Mouse (Mus musculus) spleen, adult 2 months (tissue): ENCODE results near the gene Rxrb. TPM values are rescaled to one million over a fixed set of nuclear protein-coding genes. Genes with fewer than 3 reads are reported as not detected.

ENCODE experiments used
- DNase-seq, 2 experiments: peaks; one replicate each; pipeline versions ENCODE4 v3.0.0 to v3.0.0-alpha.2; 2012 to 2021; ENCODE audit warnings: low spot score in 2 of 2, low read depth in 1 of 2
- H3K27ac ChIP-seq: fragments of 200-500 bp; 2 replicates; pipeline ENCODE4 v1.5.1; 2012; ENCODE audit warnings: low read length, inconsistent platforms; ENCODE audit not compliant: insufficient read depth
- H3K27me3 ChIP-seq: fragments of 200-500 bp; 2 replicates; pipeline ENCODE4 v1.6.1; 2012; ENCODE audit warnings: mild to moderate bottlenecking, moderate library complexity, low read length, inconsistent platforms; ENCODE audit not compliant: control insufficient read depth, insufficient read depth
- H3K36me3 ChIP-seq: fragments of 200-500 bp; 2 replicates; pipeline ENCODE4 v1.6.1; 2012; ENCODE audit warnings: mild to moderate bottlenecking, low read length, inconsistent platforms; ENCODE audit not compliant: control insufficient read depth, insufficient read depth
- H3K4me1 ChIP-seq: fragments of 200-500 bp; 2 replicates; pipeline ENCODE4 v1.6.1; 2011; ENCODE audit warnings: inconsistent platforms; ENCODE audit not compliant: control insufficient read depth, insufficient read depth, insufficient read length
- H3K4me3 ChIP-seq: fragments of 200-500 bp; 2 replicates; pipeline ENCODE4 v1.5.1; 2011; ENCODE audit warnings: mild to moderate bottlenecking, inconsistent platforms; ENCODE audit not compliant: insufficient read depth, insufficient read length; ENCODE audit errors: extremely low read depth
- CTCF ChIP-seq: fragments of 200-500 bp; IDR thresholded peaks from 2 replicates; pipeline ENCODE4 v1.5.1; 2011; ENCODE audit warnings: mild to moderate bottlenecking, inconsistent platforms; ENCODE audit not compliant: insufficient read depth, insufficient read length, insufficient replicate concordance; ENCODE audit errors: extremely low read depth
- POLR2A ChIP-seq: fragments of 200-500 bp; IDR thresholded peaks from 2 replicates; pipeline ENCODE4 v1.6.1; 2011; ENCODE audit warnings: low read depth, low read length, inconsistent platforms
- WGBS: fragments of 180-500 bp; shearing (Covaris S2); methylation state at CpG from one replicate; pipeline ENCODE4 v1.1.7; 2018; 5-methylcytosine and 5-hydroxymethylcytosine counted together
- polyA plus RNA-seq: library from polyadenylated mRNA; depleted of rRNA; stranded (reverse); fragments of >200 nt; gene quantifications from 2 replicates; pipeline ENCODE4 v1.2.3, GENCODE M21; 2012; rRNA removed

Gene Rxrb
- polyA plus RNA-seq, 1 experiment, result 76.9 TPM

DNA sequence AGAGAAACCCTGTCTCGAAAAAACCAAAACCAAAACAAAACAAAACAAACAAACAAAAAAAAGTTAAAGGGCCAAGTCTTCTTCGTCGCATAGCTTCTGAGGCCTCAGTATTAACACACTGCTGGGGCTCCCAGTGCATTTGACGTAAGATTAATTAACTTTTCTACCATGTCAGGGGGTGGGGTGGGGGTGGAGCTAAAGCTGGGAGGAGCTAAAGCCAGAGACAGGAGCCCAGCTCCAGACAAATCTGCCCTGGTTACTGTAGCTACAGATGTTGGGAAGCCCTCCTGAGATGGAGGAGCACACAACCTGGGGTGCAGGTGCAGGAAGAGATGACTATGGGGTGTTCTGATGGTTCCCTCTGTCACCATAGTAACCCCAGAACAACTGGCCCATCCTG lies 46.5 kb downstream of the Rxrb start:
- no peak overlapping the region for H3K27ac ChIP-seq
- WGBS, result 62% methylated on average over 4 of the region's 4 CpGs
- H3K4me3 ChIP-seq, result no peak overlapping the region
- DNase-seq, result no peak
- TF ChIP-seq POLR2A (no peak), CTCF (no peak)
- no peaks in the 10 kb centered on the region for H3K36me3 ChIP-seq
- H3K27me3 ChIP-seq, result peaks cover 2% of the 10 kb centered on the region; the same call in 1 of the 2 replicates
- no peaks in the 10 kb centered on the region; the same call in 1 of the 2 replicates for H3K4me1 ChIP-seq

DNA sequence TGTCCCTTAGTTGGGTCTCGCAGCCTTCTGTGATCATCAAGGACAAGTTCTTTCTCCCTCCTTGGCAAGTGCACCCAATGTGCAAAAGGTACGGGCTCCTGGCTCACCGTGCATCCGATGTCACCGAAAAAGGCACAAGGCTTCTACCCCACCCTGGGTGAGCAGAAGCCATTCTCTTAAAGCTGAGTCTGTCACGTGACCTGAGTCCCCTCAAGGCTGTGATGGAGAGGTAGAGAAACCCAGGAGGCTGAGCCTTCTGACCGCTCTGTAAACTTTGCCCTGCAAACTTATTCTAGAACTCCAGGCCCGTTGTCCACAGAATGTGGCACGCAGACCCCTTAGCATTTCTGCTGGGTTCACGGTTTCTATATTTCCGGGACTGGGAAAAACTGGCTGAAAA lies 47.4 kb downstream of the Rxrb start:
- WGBS, result 93% methylated on average over 11 of the region's 11 CpGs
- TF ChIP-seq POLR2A, result no peak
- no peak for TF ChIP-seq CTCF
- no peak overlapping the region for H3K27ac ChIP-seq

DNA sequence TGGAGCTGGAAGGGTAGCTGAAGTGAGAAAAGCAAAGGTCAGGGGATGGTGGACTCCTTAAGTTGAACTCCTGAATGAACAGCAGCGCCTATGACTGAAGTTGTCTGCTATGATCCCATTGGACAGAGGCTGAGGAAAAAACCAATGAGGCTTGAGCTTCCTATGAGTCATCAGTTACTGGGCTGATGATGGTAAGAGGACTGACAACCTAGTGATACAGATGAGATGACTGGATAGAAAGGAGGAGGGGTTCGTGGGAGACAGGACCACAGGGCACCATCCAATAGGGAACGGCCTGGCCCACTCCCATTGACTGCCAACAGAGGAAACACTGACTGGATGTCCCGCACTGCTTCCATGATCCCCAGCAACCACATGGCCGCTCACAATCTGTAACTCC lies 48.0 kb downstream of the Rxrb start:
- WGBS, result 53% methylated on average over 5 of the region's 5 CpGs
- peaks cover 2% of the 10 kb centered on the region; the same call in 1 of the 2 replicates for H3K27me3 ChIP-seq
- peak in 1 of 2 experiments; percentile 70 for DNase-seq

More for the DNA sequence above, 47.4 kb downstream of the Rxrb start:
- no peaks in the 10 kb centered on the region for H3K36me3 ChIP-seq
- DNase-seq, result no peak
- H3K4me1 ChIP-seq, result no peaks in the 10 kb centered on the region; the same call in 1 of the 2 replicates
- peaks cover 2% of the 10 kb centered on the region; the same call in 1 of the 2 replicates for H3K27me3 ChIP-seq
- H3K4me3 ChIP-seq, result no peak overlapping the region

DNA sequence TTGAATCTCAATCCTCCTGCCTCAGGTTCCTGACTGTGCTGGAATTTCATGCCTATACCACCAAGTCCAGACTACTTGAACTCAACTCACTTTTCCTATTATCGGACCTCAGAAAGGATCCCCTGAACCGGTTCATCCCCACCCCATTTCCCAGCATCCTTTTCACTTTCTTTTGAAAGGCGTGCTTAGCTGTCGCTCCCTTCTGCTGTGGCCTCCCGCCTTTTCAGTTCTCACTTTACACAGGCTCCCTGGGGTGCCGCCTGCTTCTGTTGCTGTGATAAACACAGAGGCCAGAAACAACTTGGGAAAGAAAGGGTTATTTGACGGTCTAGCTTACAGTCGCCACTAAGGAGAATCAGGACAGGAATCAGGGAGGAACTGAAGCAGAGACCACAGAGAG lies 51.5 kb downstream of the Rxrb start:
- 84% methylated on average over 8 of the region's 8 CpGs for WGBS
- TF ChIP-seq CTCF (no peak), POLR2A (no peak)
- no peak overlapping the region for H3K27ac ChIP-seq
- H3K4me1 ChIP-seq, result no peaks in the 10 kb centered on the region; the same call in 1 of the 2 replicates
- no peaks in the 10 kb centered on the region for H3K27me3 ChIP-seq
- H3K4me3 ChIP-seq, result no peak overlapping the region
- no peak for DNase-seq
- H3K36me3 ChIP-seq, result no peaks in the 10 kb centered on the region

More for the DNA sequence above, 48.0 kb downstream of the Rxrb start:
- Histone ChIP-seq H3K27ac (no peak overlapping the region), H3K4me3 (no peak overlapping the region), H3K36me3 (no peaks in the 10 kb centered on the region), H3K4me1 (no peaks in the 10 kb centered on the region; the same call in 1 of the 2 replicates)
- TF ChIP-seq POLR2A (no peak), CTCF (no peak)

DNA sequence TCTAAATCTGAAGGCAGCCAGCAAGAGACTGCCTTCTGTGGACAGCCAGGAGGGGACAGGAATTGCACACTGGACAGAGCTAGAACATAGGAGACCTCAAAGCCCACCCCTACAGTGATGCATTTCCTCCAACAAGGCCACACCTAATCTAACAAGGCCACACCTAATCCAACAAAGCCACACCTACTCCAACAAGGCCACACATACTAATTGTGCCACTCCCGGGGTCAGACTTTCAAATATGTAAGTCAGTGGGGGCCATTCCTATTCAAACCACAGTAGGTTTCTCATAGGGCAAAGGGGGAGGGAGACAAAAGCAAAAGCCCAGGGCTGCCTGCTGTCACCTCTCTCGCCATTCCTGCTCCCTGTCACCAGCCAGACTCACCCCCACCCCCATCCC lies 55.8 kb downstream of the Rxrb start:
- H3K36me3 ChIP-seq, result no peaks in the 10 kb centered on the region
- no peaks in the 10 kb centered on the region for H3K27me3 ChIP-seq
- peaks cover 2% of the 10 kb centered on the region; the same call in 1 of the 2 replicates for H3K4me1 ChIP-seq
- no peak overlapping the region for H3K4me3 ChIP-seq
- TF ChIP-seq POLR2A (no peak), CTCF (no peak)
- H3K27ac ChIP-seq, result no peak overlapping the region
- 73% methylated on average over 2 of the region's 2 CpGs for WGBS
- no peak for DNase-seq

Other genes with a start within 250 kb of the Rxrb start
- 15.6 and 21.5 TPM in 2 replicates for gene Angptl4, start 250.0 kb upstream of the Rxrb start, polyA plus RNA-seq
- 56.8 and 74.6 TPM in 2 replicates for gene Kank3, start 221.3 kb upstream of the Rxrb start, polyA plus RNA-seq
- 746 and 860 TPM in 2 replicates for gene Rps28, start 207.2 kb upstream of the Rxrb start, polyA plus RNA-seq
- 158 and 201 TPM in 2 replicates for gene Ndufa7, start 207.2 kb upstream of the Rxrb start, polyA plus RNA-seq
- 11.6 and 19.2 TPM in 2 replicates for gene Cd320, start 188.7 kb upstream of the Rxrb start, polyA plus RNA-seq
- 3.2 and 9.3 TPM in 2 replicates for gene Gm7029, start 158.0 kb upstream of the Rxrb start, polyA plus RNA-seq
- 11.5 and 15.3 TPM in 2 replicates for gene Kifc1, start 141.2 kb upstream of the Rxrb start, polyA plus RNA-seq
- 0.47 and 0.68 TPM in 2 replicates for gene Platr17, start 126.7 kb upstream of the Rxrb start, polyA plus RNA-seq
- gene Daxx, start 122.4 kb upstream of the Rxrb start, polyA plus RNA-seq, result 56.8 and 65.6 TPM in 2 replicates
- gene Tapbp, start 115.9 kb upstream of the Rxrb start, polyA plus RNA-seq, result 188 and 240 TPM in 2 replicates
- gene Zbtb22, start 115.9 kb upstream of the Rxrb start, polyA plus RNA-seq, result 62.9 and 122 TPM in 2 replicates
- 234 and 301 TPM in 2 replicates for gene Rgl2, start 102.3 kb upstream of the Rxrb start, polyA plus RNA-seq
- 13.8 and 16.0 TPM in 2 replicates for gene Pfdn6, start 91.5 kb upstream of the Rxrb start, polyA plus RNA-seq
- 20.5 and 26.7 TPM in 2 replicates for gene Wdr46, start 91.2 kb upstream of the Rxrb start, polyA plus RNA-seq
- gene B3galt4, start 80.3 kb upstream of the Rxrb start, polyA plus RNA-seq, result 18.9 and 20.6 TPM in 2 replicates
- 58.0 and 73.2 TPM in 2 replicates for gene Vps52, start 76.0 kb upstream of the Rxrb start, polyA plus RNA-seq
- gene Rps18, start 75.8 kb upstream of the Rxrb start, polyA plus RNA-seq, result 476 and 550 TPM in 2 replicates
- 5,070 and 5,425 TPM in 2 replicates for gene H2-K1, start 31.5 kb upstream of the Rxrb start, polyA plus RNA-seq
- 52.0 and 61.3 TPM in 2 replicates for gene Ring1, start 7.1 kb upstream of the Rxrb start, polyA plus RNA-seq
- gene H2-Ke6, start 3.8 kb upstream of the Rxrb start, polyA plus RNA-seq, result 122 and 202 TPM in 2 replicates
- 86.8 and 99.4 TPM in 2 replicates for gene Slc39a7, start 130 bp upstream of the Rxrb start, polyA plus RNA-seq
- gene Col11a2, start 7.6 kb downstream of the Rxrb start, polyA plus RNA-seq, result 4.7 and 6.4 TPM in 2 replicates
- gene H2-Oa, start 60.5 kb downstream of the Rxrb start, polyA plus RNA-seq, result 228 and 326 TPM in 2 replicates
- gene H2-DMa, start 87.7 kb downstream of the Rxrb start, polyA plus RNA-seq, result 302 and 363 TPM in 2 replicates
- gene Brd2, start 90.8 kb downstream of the Rxrb start, polyA plus RNA-seq, result 97.9 and 112 TPM in 2 replicates
- gene H2-DMb2, start 111.5 kb downstream of the Rxrb start, polyA plus RNA-seq, result 456 and 587 TPM in 2 replicates
- gene H2-DMb1, start 121.3 kb downstream of the Rxrb start, polyA plus RNA-seq, result 322 and 426 TPM in 2 replicates
- 144 and 178 TPM in 2 replicates for gene Tap1, start 155.7 kb downstream of the Rxrb start, polyA plus RNA-seq
- gene Psmb9, start 156.0 kb downstream of the Rxrb start, polyA plus RNA-seq, result 159 and 225 TPM in 2 replicates
- 260 and 307 TPM in 2 replicates for gene Psmb8, start 165.9 kb downstream of the Rxrb start, polyA plus RNA-seq
- gene Tap2, start 171.7 kb downstream of the Rxrb start, polyA plus RNA-seq, result 83.0 and 111 TPM in 2 replicates
- gene H2-Ob, start 207.1 kb downstream of the Rxrb start, polyA plus RNA-seq, result 318 and 334 TPM in 2 replicates
- gene H2-Ab1, start 225.9 kb downstream of the Rxrb start, polyA plus RNA-seq, result 5,504 and 8,483 TPM in 2 replicates